Mouse (Mus musculus) layer of hippocampus, adult 9-11 months (tissue): ENCODE measurements at regions not wholly inside any gene's neighbourhood (a gene's known extent, or its start where the extent isn't known, plus 50 kb on each side); places are given as distances from the start of the nearest gene placed in this dataset.
"Not testable (repeated sequence)": the region's sequence is repeated elsewhere in the genome, so short reads cannot be mapped to it uniquely, and the experiment has no call there.

Experiments used
- DNase-seq: peaks from one replicate; pipeline ENCODE4 v3.0.0; 2022

DNA sequence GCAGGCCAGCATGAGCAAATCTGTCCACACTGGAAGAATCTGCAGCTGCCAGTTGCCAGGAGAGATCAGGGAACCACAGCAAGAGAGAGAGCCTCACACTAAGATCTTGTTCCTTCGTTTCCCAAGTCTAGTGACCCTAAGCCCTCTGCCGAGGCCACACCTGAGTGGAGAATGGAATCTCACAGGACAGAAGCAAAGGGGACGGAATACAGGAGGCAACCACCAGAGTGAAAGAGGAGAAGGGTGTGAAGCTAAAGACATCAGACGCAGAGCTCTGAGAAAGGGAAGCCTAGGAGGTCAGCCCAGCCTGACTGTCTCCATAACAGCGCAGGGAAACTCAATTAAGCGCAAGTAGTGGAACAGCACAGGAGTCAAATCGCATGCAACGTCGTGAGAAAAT, 75.0 kb downstream of the Suds3 start:
- DNase-seq = no peak

DNA sequence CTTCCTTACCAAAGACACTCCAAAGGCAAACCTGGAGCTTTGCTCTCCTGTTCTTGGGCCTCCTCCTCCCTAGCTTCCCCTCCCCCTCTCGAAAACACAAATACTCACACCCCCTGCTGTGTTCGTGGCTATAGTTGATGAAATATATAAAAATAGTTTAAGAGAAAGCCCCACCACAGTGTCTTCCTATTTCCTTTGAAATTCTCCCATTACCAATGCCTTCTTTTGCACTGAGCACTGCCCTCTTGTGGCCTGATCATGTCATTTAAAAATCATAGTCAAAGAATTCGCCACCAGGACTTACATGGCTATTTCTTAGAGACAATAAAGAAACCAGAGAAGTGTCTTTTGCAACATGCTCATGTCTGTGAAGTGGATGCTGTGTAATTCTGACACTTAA, 78.7 kb downstream of the Suds3 start:
- no peak for DNase-seq

DNA sequence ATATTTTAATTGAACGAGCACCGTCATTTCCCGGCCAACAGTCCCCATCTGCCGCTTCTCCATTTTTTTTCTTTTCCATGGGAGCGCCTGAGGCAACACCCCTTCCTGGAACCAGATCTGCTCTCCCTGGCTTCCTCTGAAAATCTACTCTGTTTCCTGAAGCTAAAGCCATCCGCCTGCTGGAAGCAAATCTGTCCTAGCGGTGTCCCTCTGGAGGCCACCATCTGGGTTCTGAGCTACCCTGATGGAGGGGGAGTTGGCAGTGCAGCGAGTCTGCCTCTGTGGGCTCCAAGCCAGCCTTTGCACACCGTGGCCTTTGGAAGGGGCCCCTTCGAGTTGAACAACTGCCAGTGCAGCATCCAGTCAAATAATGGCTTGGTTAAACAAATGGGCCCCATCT, 83.8 kb downstream of the Suds3 start:
- DNase-seq = peak; percentile 80

DNA sequence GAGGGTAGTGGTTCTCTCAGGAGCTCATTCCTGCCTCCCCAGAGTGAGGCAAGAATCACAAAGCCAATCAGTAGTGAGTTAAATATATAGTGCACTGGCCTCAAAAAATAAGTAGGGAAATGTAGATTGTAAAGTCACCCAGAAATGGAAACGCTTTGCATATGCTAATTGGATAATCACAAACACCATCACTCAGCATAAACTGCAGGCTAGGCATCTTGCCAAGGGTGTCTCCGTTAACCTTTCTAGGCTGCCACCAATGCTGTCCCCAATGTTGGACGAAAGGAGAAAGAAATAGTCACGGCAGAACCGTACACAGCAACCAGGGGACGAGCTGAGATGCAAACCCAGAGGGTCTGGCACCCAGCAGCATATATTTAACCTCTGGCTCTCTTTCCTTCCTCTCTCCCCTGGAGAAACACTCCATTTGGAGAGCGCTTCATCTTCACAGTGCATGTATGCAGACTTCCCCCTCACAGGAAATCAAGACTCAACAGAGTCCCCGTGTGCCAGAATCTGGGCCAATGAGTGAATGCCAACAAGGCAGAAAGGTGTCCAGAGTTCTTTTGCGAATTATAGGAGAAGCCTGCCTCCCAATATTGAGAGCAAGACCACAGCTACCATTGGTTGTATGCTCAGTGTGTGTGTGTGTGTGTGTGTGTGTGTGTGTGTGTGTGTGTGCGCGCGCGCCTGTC, 90.1 kb downstream of the Suds3 start:
- DNase-seq = no peak

DNA sequence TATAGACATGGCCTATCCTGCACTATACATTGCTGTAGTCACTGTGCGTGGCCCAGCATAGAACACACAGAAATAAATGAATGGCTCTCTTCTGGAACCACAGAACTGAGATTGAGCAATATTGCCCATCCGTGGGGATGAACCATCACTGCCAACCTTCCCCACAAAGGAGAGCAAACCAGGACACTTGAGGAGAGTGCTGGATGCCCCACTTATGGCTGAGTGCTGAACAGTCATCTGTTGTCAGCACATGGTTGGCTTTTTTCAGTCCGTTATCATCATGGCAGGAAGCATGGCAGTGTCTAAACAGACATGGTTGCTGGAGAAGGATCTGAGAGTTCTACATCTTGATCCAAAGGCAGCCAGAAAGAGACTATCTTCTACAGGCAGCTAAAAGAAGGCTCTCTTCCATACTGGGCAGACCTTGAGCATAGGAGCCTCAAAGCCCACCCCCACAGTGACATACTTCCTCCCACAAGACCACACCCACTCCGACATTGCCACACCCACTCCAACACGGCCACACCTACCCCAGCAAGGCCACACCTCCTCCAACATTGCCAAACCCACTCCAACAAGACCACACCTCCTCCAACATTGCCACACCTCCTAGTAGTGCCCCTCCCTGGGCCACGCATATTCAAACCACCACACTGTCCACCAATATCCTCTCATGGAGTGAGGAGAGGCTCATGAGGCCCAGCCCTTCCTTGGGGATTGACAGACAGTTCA, 97.3 kb downstream of the Suds3 start:
- no peak for DNase-seq

DNA sequence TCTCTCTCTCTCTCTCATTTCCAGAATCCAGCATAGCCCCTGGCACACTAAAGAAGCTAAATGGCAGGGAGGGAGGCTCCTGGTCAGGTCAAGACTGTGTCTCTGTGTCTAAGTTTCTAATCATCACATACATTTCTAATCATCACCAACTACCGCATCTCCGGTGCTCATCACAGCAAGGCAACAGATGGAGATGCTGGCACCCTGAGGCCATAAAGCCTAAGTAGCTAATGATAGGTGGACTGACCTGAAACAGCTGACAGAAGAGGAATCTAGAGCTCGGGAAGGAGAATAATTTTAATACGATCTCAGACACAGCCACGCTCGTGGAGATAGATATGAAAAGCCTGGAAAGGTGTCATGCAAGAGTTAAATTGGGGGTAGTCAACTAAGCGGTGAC, 104.8 kb downstream of the Suds3 start:
- no peak for DNase-seq

DNA sequence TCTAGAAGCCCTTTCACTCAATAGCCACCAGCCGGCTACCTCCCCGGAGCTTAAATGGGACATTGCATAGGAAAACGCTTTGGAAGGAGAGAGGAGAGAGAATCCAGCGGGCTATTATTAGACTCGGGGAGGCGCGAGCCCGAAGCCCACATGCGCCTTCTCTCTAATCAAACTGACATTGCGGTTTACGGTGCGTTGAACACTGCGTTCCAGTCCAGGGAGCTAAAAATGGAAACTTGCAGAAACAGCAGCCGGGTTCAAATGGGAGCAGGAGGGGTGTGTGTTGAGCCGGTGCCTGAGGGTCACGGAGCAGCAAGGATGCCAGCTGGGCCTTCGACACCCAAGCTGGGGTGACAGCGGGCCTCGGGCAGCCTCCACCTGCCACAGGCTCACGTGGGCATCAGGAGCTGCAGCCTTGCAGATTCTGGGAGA, 115.1 kb downstream of the Suds3 start:
- peak; percentile 38 for DNase-seq

DNA sequence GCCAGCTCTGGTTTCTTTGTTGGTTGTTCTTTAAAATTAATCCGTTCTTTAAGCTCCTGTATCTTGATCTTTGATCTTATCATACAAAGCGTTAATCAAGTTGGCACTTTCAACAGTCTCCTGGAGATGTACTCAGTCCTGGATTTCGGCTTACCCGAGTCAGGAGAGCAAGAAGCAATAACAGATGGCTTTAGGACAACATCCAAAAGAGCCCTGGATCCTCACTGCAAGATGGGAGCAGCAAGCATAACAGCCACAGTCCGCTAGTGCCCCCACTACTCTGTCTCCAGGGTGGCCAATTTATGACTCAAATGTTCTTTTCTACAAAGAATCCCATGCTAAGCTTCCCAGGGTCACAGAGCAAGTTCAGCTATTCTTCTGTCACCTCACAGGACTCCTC, 121.4 kb downstream of the Suds3 start:
- DNase-seq = no peak

DNA sequence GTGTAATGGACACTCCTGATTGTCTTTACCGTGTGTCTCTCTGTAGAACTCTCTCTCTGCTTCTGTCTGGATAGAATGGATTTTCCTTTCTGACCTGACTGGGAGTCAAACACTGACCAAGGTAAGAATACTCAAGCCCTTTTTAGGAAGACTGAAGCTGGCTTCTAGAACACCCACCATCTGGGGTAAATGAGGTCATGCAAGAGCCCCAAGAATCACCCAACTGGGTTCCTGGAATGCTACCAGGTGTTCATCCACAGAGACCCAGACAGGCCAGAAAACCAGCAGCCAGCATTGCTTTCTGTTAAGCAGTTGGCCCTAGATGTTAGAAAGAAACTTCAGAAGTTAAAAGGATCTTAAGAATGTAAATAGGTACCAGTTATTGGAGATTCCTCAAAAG, 122.2 kb downstream of the Suds3 start:
- DNase-seq = no peak

DNA sequence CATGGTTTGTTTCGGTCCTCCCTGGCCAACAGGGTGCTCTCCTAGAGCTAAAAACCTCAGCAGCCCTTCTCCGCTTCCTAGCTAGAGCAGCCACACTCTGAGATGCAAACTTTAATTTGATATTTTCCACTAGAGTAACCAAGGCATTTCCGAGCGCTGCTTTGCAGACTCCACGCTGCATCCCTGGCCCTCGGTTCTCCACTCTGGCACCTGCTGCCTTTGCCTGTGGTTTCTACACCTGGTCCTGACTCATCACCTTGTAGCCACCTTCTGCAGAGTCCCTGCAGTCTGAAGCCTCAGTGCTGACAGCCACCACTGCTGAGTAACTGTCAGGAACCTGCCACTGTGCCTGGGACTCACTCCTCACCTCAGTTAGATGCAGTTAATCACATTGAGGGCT, 124.5 kb downstream of the Suds3 start:
- no peak for DNase-seq

DNA sequence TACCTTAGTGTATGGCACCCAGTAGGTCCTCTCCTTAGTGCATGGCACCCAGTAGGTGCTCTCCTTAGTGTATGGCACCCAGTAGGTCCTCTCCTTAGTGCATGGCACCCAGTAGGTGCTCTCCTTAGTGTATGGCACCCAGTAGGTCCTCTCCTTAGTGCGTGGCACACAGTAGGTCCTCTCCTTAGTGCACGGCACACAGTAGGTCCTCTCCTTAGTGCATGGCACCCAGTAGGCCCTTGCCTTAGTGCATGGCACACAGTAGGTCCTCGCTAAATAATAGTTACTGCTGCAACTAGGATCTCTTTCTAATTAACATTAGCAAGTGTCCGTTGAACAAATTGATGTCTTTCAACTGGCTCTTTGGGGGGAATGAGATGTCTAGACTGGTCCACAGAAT, 144.4 kb downstream of the Suds3 start:
- DNase-seq = not testable (repeated sequence)

DNA sequence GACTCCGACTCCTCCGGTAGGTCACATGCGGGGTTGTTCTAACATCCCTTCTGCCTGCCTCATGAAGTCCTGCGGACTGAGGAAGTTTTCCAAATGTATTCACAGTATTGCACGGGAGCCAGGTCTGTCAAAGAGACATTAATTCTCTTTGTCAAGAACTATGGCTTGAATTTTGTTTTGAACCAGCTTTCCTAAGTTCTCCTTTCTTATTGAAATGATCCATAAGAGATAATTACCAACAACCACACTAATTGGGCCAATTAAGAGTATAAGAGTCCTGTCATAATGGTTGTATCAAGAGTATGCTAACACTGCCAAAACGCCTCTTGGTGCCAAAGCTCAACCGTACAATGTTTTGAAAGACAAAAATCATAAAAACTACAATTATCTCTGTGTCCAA, 151.7 kb downstream of the Suds3 start:
- DNase-seq = no peak

DNA sequence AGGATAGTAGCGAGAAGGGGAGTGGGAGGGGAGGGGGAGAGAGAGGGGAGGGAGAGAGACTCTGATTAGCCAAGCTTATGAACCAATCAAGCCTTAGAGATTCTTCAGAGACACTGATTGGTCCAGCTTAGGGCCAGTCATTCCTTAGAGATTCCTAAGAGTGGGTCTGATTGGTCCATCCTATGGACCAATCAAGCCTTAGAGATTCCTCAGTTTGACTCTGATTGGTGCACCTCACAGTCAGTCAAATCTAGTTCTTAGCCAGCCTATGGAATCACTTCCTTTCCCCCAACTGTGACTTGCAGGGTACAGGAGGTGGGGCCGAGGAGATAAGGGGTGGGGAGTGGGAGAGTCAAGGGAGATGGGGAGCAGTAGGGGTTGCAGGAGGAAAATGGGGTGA, 152.8 kb downstream of the Suds3 start:
- DNase-seq = no peak

DNA sequence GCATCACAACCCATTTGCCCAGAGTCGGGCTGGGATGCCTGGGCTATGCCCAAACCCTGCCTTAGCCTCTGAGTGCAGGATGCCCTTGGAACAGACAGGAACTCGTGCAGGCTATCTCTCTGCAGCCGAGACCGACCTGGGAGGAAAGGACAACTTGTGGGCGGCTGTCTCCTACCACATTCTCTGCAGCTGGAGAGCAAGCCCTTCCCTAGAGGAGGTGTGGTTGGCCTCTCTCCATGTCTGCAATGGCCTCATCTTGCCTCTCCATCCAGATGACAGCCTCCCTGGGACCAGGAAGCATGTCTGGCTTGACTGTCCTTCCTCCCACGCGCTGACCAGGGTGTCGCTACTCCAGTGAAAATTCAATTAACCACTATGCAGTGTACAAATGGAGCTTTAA, 155.9 kb downstream of the Suds3 start:
- no peak for DNase-seq

DNA sequence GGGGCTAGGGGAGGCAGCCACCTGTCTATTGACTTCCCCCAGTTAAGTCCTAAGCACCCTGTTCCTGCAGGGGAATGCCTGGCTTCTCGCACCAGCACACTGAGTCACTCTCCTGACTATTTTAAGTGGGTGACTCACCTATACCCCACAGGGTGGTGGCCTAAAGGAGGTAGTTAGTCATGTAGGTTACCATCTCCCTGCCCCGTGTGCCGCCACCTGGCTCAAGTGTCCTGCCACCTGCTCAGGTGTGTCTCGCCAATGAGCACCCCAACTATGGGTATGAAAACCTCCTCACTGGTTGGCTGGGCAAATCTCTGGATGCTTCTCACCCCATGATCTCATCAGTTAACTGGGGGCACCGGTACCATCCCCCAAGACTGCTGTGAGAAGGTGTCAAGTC, 157.8 kb downstream of the Suds3 start:
- DNase-seq = no peak

DNA sequence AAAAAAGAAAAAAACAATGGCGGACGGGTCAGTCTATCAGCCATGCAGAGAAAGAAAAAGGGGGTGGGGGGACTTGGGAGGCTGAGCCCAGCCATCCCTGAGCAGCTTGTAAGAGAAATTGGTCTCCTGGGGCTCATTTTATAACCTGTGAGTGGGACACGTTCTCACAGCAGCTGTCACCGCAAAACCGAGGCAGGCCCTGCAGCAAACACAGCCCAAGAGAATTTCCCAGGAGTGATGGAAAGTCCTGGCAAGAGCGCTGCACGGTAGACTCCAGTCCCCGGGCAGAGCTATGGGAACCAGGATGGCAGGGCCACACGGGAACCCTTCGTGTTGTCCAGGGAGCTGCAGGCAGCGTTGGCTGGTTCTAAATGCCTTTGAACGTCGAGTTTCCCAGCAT, 159.3 kb downstream of the Suds3 start:
- no peak for DNase-seq

DNA sequence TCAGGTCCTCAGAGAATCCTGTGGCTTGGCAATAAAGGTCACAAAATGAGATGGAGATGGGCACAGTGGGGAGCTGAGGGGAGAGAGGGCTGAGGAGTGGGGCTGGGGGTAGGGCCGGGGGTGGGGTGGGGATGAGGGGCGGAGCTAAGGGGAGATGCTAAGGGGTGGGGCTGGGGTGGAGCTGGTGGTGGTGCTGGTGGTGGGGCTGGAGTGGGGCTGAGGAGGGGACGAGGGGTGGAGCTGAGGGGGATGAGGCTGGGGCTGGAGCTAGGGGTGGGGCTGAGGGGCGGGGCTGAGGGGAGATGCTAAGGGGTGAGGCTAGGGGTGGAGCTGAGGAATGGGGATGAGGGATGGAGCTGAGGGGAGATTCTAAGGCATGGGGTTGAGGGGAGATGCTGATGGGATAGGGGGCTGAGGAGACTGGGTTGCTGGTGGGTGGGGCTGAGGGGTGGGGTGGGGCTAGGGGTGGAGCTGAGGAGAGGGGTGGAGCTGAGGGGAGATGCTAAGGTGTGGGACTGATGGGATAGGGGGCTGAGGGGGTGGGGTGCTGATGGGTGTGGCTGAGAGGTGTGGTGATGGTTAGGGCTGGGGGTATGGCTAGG, 165.5 kb downstream of the Suds3 start:
- DNase-seq = no peak

DNA sequence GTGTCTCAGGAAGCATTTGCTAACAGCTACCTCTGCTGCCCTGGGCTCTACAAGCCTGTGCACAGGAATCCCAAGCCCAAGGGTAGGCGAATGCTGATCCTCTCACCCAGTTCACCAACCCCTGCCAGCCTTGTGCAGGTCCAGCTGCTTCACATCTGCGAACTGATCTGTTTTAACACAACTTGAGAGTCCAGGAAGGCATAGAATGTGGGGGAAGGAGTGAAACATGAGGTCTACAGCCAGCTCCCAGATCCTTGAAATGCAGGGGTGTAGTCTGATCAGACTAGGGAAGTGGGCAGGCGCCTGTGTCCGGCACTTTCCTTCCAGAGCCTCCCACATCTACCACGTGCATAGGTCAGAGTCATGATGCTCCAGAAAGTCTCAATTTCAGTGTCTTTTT, 181.3 kb downstream of the Suds3 start:
- DNase-seq = no peak

DNA sequence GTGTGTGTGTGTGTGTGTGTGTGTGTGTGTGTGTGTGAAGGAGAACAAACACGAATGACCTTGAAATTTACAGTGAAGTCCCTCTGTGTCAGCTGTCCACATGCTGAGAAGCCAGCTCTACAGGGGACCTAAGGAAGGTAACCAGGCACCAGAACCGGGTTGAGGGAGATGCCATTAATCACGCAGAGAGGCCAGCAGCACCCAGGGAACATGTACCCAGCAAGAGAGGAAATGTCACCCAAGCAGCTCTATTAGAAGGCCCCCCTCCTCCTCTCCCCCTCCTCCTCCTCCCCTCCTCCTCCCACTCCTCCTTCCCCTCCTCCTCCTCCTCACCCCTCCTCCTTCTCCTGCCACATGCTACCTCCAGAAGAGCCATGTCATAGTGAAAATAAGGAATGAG, 181.8 kb downstream of the Suds3 start:
- DNase-seq = no peak

DNA sequence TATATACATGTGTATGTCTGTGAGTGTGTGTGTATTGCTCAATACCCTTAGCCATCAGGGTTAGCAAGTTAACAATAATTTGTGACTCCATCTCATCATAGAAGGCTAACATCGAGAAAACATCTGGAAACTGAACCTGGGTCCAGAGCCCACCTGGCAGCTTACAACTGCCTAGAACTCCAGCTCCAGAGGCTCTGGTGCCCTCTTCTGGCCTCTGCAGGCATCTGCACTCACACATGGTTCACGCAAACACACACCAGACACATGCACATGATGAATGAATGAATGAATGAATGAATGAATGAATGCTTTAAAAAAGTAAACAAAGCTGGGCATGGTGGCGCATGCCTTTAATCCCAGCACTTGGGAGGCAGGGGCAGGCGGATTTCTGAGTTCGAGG, 182.8 kb downstream of the Suds3 start:
- DNase-seq = no peak

DNA sequence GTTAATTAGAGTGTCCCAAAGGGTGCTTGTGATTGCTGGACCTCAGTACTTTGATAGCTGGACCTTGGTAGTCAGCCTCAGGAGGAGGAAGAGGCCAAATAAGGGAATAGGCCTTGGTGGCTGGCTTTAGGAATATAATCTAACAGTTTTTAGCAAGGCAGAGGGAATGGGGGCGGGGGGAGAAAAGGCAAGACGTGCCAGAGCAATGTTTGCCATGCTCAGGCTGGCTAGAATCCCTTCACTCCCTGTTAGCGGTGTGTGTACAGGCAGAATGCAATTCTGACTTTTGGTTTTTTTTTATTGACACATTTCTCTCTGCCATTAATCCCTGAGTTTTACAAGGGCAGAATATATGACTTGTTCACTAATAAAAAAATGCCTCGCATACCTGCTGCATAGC, 192.2 kb downstream of the Suds3 start:
- peak; percentile 16 for DNase-seq

DNA sequence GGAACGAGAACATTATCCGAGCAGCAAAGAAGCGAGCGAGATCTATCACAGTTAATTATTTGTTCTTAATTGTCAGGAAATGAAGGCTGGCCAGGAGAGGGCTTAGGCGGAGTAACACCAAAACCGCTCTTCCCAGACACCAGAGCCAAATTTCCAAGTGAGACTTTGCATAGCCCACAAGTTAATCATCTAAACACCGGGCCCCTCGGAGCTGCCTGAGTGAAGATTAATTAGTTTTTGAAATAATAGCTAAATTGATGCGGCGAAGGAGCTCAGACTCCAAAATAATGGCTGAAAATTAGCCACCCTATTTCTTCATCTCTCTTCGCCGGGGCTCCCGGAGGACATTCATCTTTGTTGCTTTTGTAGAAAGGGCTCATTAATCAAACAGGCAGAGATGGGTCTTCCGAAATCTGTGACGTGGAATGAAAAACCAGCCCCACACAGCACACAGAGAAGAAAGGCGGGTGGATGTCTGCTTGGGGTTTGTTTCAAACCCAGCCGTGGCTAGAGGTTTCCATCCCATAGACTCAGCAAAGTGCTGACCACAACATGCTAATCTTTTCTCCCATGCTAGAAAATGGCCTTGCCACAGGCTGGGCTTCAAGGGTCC, 193.7 kb downstream of the Suds3 start:
- no peak for DNase-seq

DNA sequence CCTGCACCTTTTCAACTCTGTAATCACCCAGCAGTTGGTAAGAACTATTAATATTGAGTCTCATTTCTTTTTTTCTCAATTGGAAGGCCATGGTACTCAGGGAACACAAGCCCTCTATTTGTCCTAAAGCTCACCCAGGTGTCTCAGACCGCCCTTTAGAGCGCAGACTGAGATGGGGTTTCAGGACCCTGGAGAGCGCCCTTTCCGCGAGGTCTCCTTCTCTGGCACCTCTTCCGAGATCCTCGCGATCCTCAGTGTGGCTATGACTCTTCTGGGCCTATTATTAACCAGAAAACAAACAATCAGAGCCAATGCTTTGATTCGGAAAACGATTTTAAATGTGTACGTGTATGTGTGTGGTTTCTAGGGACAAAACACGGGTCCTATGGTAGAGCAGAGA, 201.0 kb downstream of the Suds3 start:
- DNase-seq = no peak

DNA sequence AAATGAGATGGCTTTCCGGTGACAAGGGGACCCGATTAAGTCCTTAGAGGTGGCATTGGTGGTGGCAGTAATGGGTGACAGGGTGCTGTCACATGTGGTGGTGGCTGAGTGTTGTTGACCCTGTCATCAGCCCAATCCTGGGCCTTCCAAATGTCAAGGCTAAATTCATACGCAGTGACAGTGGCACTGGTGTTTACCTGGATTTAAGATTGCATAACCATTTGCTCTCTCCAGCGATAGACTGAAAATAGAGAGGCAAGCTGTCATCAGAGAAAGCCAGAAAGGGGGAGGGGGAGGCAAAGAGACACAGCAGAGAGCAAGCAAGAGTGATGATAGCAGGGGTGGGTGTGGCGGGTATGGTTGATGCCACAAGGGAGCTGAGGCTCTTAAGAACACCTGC, 215.1 kb downstream of the Suds3 start:
- peak; percentile 50 for DNase-seq
